Mouse (Mus musculus): ENCODE data around the gene Pacsin3. TPM values are rescaled to one million over a fixed set of nuclear protein-coding genes. Genes with fewer than 3 reads are reported as not detected.

The Pacsin3 gene
- polyA plus RNA-seq, 1 experiment = 18.0 TPM

DNA sequence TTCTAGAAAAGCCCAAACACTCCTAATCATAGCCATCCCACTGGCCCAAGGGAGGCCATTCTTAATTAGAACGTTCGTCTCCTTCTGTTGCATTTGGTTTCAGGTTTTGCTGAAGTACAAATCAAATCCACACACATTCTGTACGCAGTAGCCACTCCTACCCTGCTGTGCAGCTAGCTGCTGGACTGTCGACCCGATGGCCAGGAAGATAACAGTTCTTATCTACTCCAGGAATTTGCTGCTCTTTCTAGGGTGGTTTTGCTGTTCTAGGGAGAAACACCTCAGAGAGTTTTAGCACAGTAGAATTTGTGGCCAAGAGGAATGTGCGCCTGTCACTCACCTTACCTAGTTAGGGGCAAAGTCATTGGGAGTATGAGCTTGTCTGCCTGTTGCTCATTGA lies 31.8 kb downstream of the Pacsin3 start:
- Histone ChIP-seq H3K27ac (ENCODE audit: insufficient read depth, low read length) (no peak overlapping the region), H3K27me3 (ENCODE audit: control insufficient read depth, insufficient read depth, low read length, poor library complexity, severe bottlenecking) (no peaks in the 10 kb centered on the region), H3K36me3 (ENCODE audit: control insufficient read depth, insufficient read depth, low read length, poor library complexity, severe bottlenecking) (no peaks in the 10 kb centered on the region), H3K4me3 (ENCODE audit: low read depth, low read length) (no peak overlapping the region), H3K9ac (ENCODE audit: low read depth, poor library complexity, severe bottlenecking) (no peak overlapping the region), H3K9me3 (replicated peaks; ENCODE audit: control insufficient read depth, insufficient read depth, low read length, poor library complexity, severe bottlenecking) (no peaks in the 10 kb centered on the region), H3K4me1 (ENCODE audit: control insufficient read depth, insufficient read depth, low read length) (no peaks in the 10 kb centered on the region)
- TF ChIP-seq CTCF (IDR thresholded peaks at IDR 0.05; ENCODE audit: low read depth, low read length) = no peak
- TF ChIP-seq POLR2A (IDR thresholded peaks at IDR 0.05; ENCODE audit: insufficient read depth, low read length) = no peak
- TF ChIP-seq EP300 (IDR thresholded peaks at IDR 0.05; ENCODE audit: insufficient read depth, low read depth, low read length) = no peak

GRCm38 (mm10) chr2:91291197-91292007 lies 35.6 kb downstream of the Pacsin3 start:
- Histone ChIP-seq H3K4me3 (ENCODE audit: low read depth, low read length) (no peak overlapping the region), H3K36me3 (ENCODE audit: control insufficient read depth, insufficient read depth, low read length, poor library complexity, severe bottlenecking) (no peaks in the 10 kb centered on the region), H3K9me3 (replicated peaks; ENCODE audit: control insufficient read depth, insufficient read depth, low read length, poor library complexity, severe bottlenecking) (no peaks in the 10 kb centered on the region), H3K27me3 (ENCODE audit: control insufficient read depth, insufficient read depth, low read length, poor library complexity, severe bottlenecking) (no peaks in the 10 kb centered on the region), H3K27ac (ENCODE audit: insufficient read depth, low read length) (no peak overlapping the region), H3K4me1 (ENCODE audit: control insufficient read depth, insufficient read depth, low read length) (no peaks in the 10 kb centered on the region), H3K9ac (ENCODE audit: low read depth, poor library complexity, severe bottlenecking) (no peak overlapping the region)
- no peak for TF ChIP-seq EP300 (IDR thresholded peaks at IDR 0.05; ENCODE audit: insufficient read depth, low read depth, low read length)
- TF ChIP-seq CTCF (IDR thresholded peaks at IDR 0.05; ENCODE audit: low read depth, low read length) = no peak
- TF ChIP-seq POLR2A (IDR thresholded peaks at IDR 0.05; ENCODE audit: insufficient read depth, low read length) = no peak

DNA sequence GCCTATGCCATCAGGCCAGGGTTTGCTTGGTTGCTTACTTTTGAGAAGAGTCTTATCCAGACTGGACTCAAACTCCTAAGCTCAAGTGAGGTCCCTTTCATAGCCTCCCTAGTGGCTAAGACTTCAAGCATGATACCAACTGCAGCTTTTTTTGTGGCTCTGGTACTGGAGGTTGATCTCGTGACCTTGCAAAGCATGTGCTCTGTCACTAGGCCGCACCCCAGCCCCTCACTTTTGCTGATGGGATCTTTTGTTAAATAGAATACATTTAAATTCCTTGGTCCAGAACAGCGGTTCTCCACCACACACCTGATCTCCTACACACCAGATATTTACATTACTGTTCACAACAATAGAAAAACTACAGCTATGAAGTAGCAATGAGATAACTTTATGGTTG lies 38.5 kb downstream of the Pacsin3 start:
- Histone ChIP-seq H3K9ac (ENCODE audit: low read depth, poor library complexity, severe bottlenecking) (no peak overlapping the region), H3K4me3 (ENCODE audit: low read depth, low read length) (no peak overlapping the region), H3K27me3 (ENCODE audit: control insufficient read depth, insufficient read depth, low read length, poor library complexity, severe bottlenecking) (no peaks in the 10 kb centered on the region), H3K9me3 (replicated peaks; ENCODE audit: control insufficient read depth, insufficient read depth, low read length, poor library complexity, severe bottlenecking) (no peaks in the 10 kb centered on the region), H3K27ac (ENCODE audit: insufficient read depth, low read length) (no peak overlapping the region), H3K36me3 (ENCODE audit: control insufficient read depth, insufficient read depth, low read length, poor library complexity, severe bottlenecking) (no peaks in the 10 kb centered on the region), H3K4me1 (ENCODE audit: control insufficient read depth, insufficient read depth, low read length) (no peaks in the 10 kb centered on the region)
- TF ChIP-seq EP300 (IDR thresholded peaks at IDR 0.05; ENCODE audit: insufficient read depth, low read depth, low read length) (no peak), CTCF (IDR thresholded peaks at IDR 0.05; ENCODE audit: low read depth, low read length) (no peak), POLR2A (IDR thresholded peaks at IDR 0.05; ENCODE audit: insufficient read depth, low read length) (no peak)

DNA sequence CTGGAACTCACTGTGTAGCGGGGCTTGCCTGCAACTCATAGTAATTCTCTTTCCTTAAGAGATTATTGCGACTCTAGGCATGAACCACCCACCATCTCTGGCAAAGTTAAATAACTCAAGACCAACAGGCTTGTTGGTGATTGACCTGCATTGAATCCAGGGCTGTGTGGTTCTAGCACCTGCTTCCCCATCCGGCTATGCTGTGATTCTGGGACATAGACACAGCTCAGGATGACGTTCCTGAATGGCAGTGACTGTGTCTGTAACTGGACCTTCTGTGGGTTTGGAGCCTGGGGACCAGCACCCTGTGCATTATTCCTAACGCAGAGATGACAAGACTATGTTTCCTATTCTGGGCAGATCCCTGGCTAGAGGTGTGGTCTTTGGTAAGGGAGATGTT lies 40.1 kb downstream of the Pacsin3 start:
- H3K4me1 ChIP-seq (ENCODE audit: control insufficient read depth, insufficient read depth, low read length) = no peaks in the 10 kb centered on the region
- no peaks in the 10 kb centered on the region for H3K36me3 ChIP-seq (ENCODE audit: control insufficient read depth, insufficient read depth, low read length, poor library complexity, severe bottlenecking)
- no peak overlapping the region for H3K27ac ChIP-seq (ENCODE audit: insufficient read depth, low read length)
- TF ChIP-seq POLR2A (IDR thresholded peaks at IDR 0.05; ENCODE audit: insufficient read depth, low read length) (no peak), CTCF (IDR thresholded peaks at IDR 0.05; ENCODE audit: low read depth, low read length) (no peak), EP300 (IDR thresholded peaks at IDR 0.05; ENCODE audit: insufficient read depth, low read depth, low read length) (no peak)
- H3K27me3 ChIP-seq (ENCODE audit: control insufficient read depth, insufficient read depth, low read length, poor library complexity, severe bottlenecking) = no peaks in the 10 kb centered on the region
- no peaks in the 10 kb centered on the region for H3K9me3 ChIP-seq (replicated peaks; ENCODE audit: control insufficient read depth, insufficient read depth, low read length, poor library complexity, severe bottlenecking)
- no peak overlapping the region for H3K4me3 ChIP-seq (ENCODE audit: low read depth, low read length)
- H3K9ac ChIP-seq (ENCODE audit: low read depth, poor library complexity, severe bottlenecking) = no peak overlapping the region

GRCm38 (mm10) chr2:91299156-91299555 lies 43.4 kb downstream of the Pacsin3 start:
- H3K36me3 ChIP-seq (ENCODE audit: control insufficient read depth, insufficient read depth, low read length, poor library complexity, severe bottlenecking) = no peaks in the 10 kb centered on the region
- no peak overlapping the region for H3K27ac ChIP-seq (ENCODE audit: insufficient read depth, low read length)
- no peaks in the 10 kb centered on the region for H3K27me3 ChIP-seq (ENCODE audit: control insufficient read depth, insufficient read depth, low read length, poor library complexity, severe bottlenecking)
- TF ChIP-seq CTCF (IDR thresholded peaks at IDR 0.05; ENCODE audit: low read depth, low read length) (no peak), EP300 (IDR thresholded peaks at IDR 0.05; ENCODE audit: insufficient read depth, low read depth, low read length) (no peak), POLR2A (IDR thresholded peaks at IDR 0.05; ENCODE audit: insufficient read depth, low read length) (no peak)
- H3K4me3 ChIP-seq (ENCODE audit: low read depth, low read length) = no peak overlapping the region
- H3K4me1 ChIP-seq (ENCODE audit: control insufficient read depth, insufficient read depth, low read length) = no peaks in the 10 kb centered on the region
- H3K9me3 ChIP-seq (replicated peaks; ENCODE audit: control insufficient read depth, insufficient read depth, low read length, poor library complexity, severe bottlenecking) = no peaks in the 10 kb centered on the region
- no peak overlapping the region for H3K9ac ChIP-seq (ENCODE audit: low read depth, poor library complexity, severe bottlenecking)

GRCm38 (mm10) chr2:91300784-91301183 lies 45.0 kb downstream of the Pacsin3 start:
- TF ChIP-seq EP300 (IDR thresholded peaks at IDR 0.05; ENCODE audit: insufficient read depth, low read depth, low read length) = no peak
- TF ChIP-seq POLR2A (IDR thresholded peaks at IDR 0.05; ENCODE audit: insufficient read depth, low read length) = no peak
- no peak for TF ChIP-seq CTCF (IDR thresholded peaks at IDR 0.05; ENCODE audit: low read depth, low read length)
- Histone ChIP-seq H3K4me3 (ENCODE audit: low read depth, low read length) (no peak overlapping the region), H3K9me3 (replicated peaks; ENCODE audit: control insufficient read depth, insufficient read depth, low read length, poor library complexity, severe bottlenecking) (no peaks in the 10 kb centered on the region), H3K27ac (ENCODE audit: insufficient read depth, low read length) (no peak overlapping the region), H3K27me3 (ENCODE audit: control insufficient read depth, insufficient read depth, low read length, poor library complexity, severe bottlenecking) (no peaks in the 10 kb centered on the region), H3K4me1 (ENCODE audit: control insufficient read depth, insufficient read depth, low read length) (no peaks in the 10 kb centered on the region), H3K36me3 (ENCODE audit: control insufficient read depth, insufficient read depth, low read length, poor library complexity, severe bottlenecking) (no peaks in the 10 kb centered on the region), H3K9ac (ENCODE audit: low read depth, poor library complexity, severe bottlenecking) (no peak overlapping the region)

Data from ES-Bruce4 (cell line).